Mouse (Mus musculus): ENCODE measurements around the gene Snupn. TPM values are rescaled to one million over a fixed set of nuclear protein-coding genes. Genes with fewer than 3 reads are reported as not detected.

Gene Snupn
- polyA plus RNA-seq, 1 experiment: 12.8 TPM

GRCm38 (mm10) chr9:56928041-56928811 lies 22.5 kb upstream of the Snupn start, which contains the start of gene Snx33:
Gene Snx33, minus strand, starts transcription at chr9:56928371.
- TF ChIP-seq MYOD1 (IDR thresholded peaks at IDR 0.05; ENCODE audit: control insufficient read depth in 1 of 3, insufficient read length in 2 of 3, low read depth in 2 of 3): no peak
- no peak for TF ChIP-seq TCF3 (IDR thresholded peaks at IDR 0.05; ENCODE audit: insufficient read length, low read depth)
- TF ChIP-seq E2F4 (IDR thresholded peaks at IDR 0.05; ENCODE audit: insufficient read depth): no peak
- no peak for TF ChIP-seq USF1 (IDR thresholded peaks at IDR 0.05; ENCODE audit: low read depth)
- no peak for TF ChIP-seq REST (IDR thresholded peaks at IDR 0.05; ENCODE audit: insufficient read depth, insufficient read length)
- TF ChIP-seq POLR2AphosphoS2 (IDR thresholded peaks at IDR 0.05; ENCODE audit: insufficient read length, low read depth): peak; percentile 60
- TF ChIP-seq POLR2A (IDR thresholded peaks at IDR 0.05; ENCODE audit: insufficient read length, low read depth): peak; percentile 62
- TF ChIP-seq SRF (IDR thresholded peaks at IDR 0.05; ENCODE audit: control insufficient read depth, insufficient read length, low read depth): no peak
- peak; percentile 86 for TF ChIP-seq CEBPB (IDR thresholded peaks at IDR 0.05; ENCODE audit: insufficient read depth, poor library complexity, severe bottlenecking)
- no peak for TF ChIP-seq TCF12 (IDR thresholded peaks at IDR 0.05; ENCODE audit: insufficient read depth, poor library complexity, severe bottlenecking)
- no peak for TF ChIP-seq MYOG (IDR thresholded peaks at IDR 0.05; ENCODE audit: control insufficient read depth in 1 of 3, insufficient read depth in 1 of 3, insufficient read length in 2 of 3, low read depth in 2 of 3)
- no peak for TF ChIP-seq MAX (IDR thresholded peaks at IDR 0.05; ENCODE audit: low read depth)
- Histone ChIP-seq H3K4me2 (ENCODE audit: low read depth) (peak within 1 kb of the TSS; percentile 99), H3K79me2 (ENCODE audit: control insufficient read depth, insufficient read depth) (peaks cover 39% of the 10 kb centered on the region), H3K36me3 (ENCODE audit: control insufficient read depth, insufficient read depth) (no peaks in the 10 kb centered on the region), H3K27me3 (ENCODE audit: control insufficient read depth, insufficient read depth, insufficient read length) (no peaks in the 10 kb centered on the region), H3K4me3 (peak within 1 kb of the TSS; percentile 95), H3ac (ENCODE audit: control insufficient read depth, insufficient read length) (peak within 1 kb of the TSS; percentile 37)

- H3K4me2 ChIP-seq (ENCODE audit: low read depth): peak overlapping the region; percentile 76
- H3K79me2 ChIP-seq (ENCODE audit: control insufficient read depth, insufficient read depth): peaks cover 28% of the 10 kb centered on the region
- H3K36me3 ChIP-seq (ENCODE audit: control insufficient read depth, insufficient read depth): no peaks in the 10 kb centered on the region
- peak in 1 of 3 experiments; percentile 17 for TF ChIP-seq MYOD1 (IDR thresholded peaks at IDR 0.05; ENCODE audit: control insufficient read depth in 1 of 3, insufficient read length in 2 of 3, low read depth in 2 of 3)
- TF ChIP-seq SRF (IDR thresholded peaks at IDR 0.05; ENCODE audit: control insufficient read depth, insufficient read length, low read depth): no peak
- no peaks in the 10 kb centered on the region for H3K27me3 ChIP-seq (ENCODE audit: control insufficient read depth, insufficient read depth, insufficient read length)
- no peak overlapping the region for H3ac ChIP-seq (ENCODE audit: control insufficient read depth, insufficient read length)
- H3K4me3 ChIP-seq: peak overlapping the region; percentile 95
Measured at GRCm38 (mm10) chr9:56929496-56929895, 21.2 kb upstream of the Snupn start.

- Histone ChIP-seq H3K4me3 (no peak overlapping the region), H3ac (ENCODE audit: control insufficient read depth, insufficient read length) (no peak overlapping the region), H3K79me2 (ENCODE audit: control insufficient read depth, insufficient read depth) (peaks cover 18% of the 10 kb centered on the region), H3K36me3 (ENCODE audit: control insufficient read depth, insufficient read depth) (no peaks in the 10 kb centered on the region), H3K4me2 (ENCODE audit: low read depth) (no peak overlapping the region), H3K27me3 (ENCODE audit: control insufficient read depth, insufficient read depth, insufficient read length) (no peaks in the 10 kb centered on the region)
- no peak for TF ChIP-seq TCF12 (IDR thresholded peaks at IDR 0.05; ENCODE audit: insufficient read depth, poor library complexity, severe bottlenecking)
- TF ChIP-seq E2F4 (IDR thresholded peaks at IDR 0.05; ENCODE audit: insufficient read depth): no peak
- TF ChIP-seq SRF (IDR thresholded peaks at IDR 0.05; ENCODE audit: control insufficient read depth, insufficient read length, low read depth): no peak
Measured at GRCm38 (mm10) chr9:56930556-56930955, 20.1 kb upstream of the Snupn start.

- H3K36me3 ChIP-seq (ENCODE audit: control insufficient read depth, insufficient read depth): peaks cover 4% of the 10 kb centered on the region
Measured at GRCm38 (mm10) chr9:56936861-56937222, 13.8 kb upstream of the Snupn start.

GRCm38 (mm10) chr9:56937223-56938160 lies 13.2 kb upstream of the Snupn start, which contains the start of gene Imp3:
Gene Imp3, plus strand, starts transcription at chr9:56937475.
- peak within 1 kb of the TSS; percentile 93 for H3K4me3 ChIP-seq
- TF ChIP-seq MYOG (IDR thresholded peaks at IDR 0.05; ENCODE audit: control insufficient read depth in 1 of 3, insufficient read depth in 1 of 3, insufficient read length in 2 of 3, low read depth in 2 of 3) (peak in 1 of 3 experiments; percentile 19), CEBPB (IDR thresholded peaks at IDR 0.05; ENCODE audit: insufficient read depth, poor library complexity, severe bottlenecking) (0 out of 2 replicates have a peak, but pooled peaks have one; percentile 17), POLR2AphosphoS2 (IDR thresholded peaks at IDR 0.05; ENCODE audit: insufficient read length, low read depth) (peak; percentile 25), REST (IDR thresholded peaks at IDR 0.05; ENCODE audit: insufficient read depth, insufficient read length) (no peak), SRF (IDR thresholded peaks at IDR 0.05; ENCODE audit: control insufficient read depth, insufficient read length, low read depth) (peak; percentile 35), TCF12 (IDR thresholded peaks at IDR 0.05; ENCODE audit: insufficient read depth, poor library complexity, severe bottlenecking) (no peak), MYOD1 (IDR thresholded peaks at IDR 0.05; ENCODE audit: control insufficient read depth in 1 of 3, insufficient read length in 2 of 3, low read depth in 2 of 3) (peak in 1 of 3 experiments; percentile 38), E2F4 (IDR thresholded peaks at IDR 0.05; ENCODE audit: insufficient read depth) (peak; percentile 72), POLR2A (IDR thresholded peaks at IDR 0.05; ENCODE audit: insufficient read length, low read depth) (peak; percentile 61)
- no peaks in the 10 kb centered on the region for H3K27me3 ChIP-seq (ENCODE audit: control insufficient read depth, insufficient read depth, insufficient read length)
- peak within 1 kb of the TSS; percentile 84 for H3K4me2 ChIP-seq (ENCODE audit: low read depth)
- H3ac ChIP-seq (ENCODE audit: control insufficient read depth, insufficient read length): peak within 1 kb of the TSS; percentile 77
- peaks cover 30% of the 10 kb centered on the region for H3K79me2 ChIP-seq (ENCODE audit: control insufficient read depth, insufficient read depth)
- peaks cover 4% of the 10 kb centered on the region for H3K36me3 ChIP-seq (ENCODE audit: control insufficient read depth, insufficient read depth)

More at GRCm38 (mm10) chr9:56936861-56937222, 13.8 kb upstream of the Snupn start:
- TF ChIP-seq MAX (IDR thresholded peaks at IDR 0.05; ENCODE audit: low read depth) (no peak), E2F4 (IDR thresholded peaks at IDR 0.05; ENCODE audit: insufficient read depth) (no peak), POLR2AphosphoS2 (IDR thresholded peaks at IDR 0.05; ENCODE audit: insufficient read length, low read depth) (no peak), TCF12 (IDR thresholded peaks at IDR 0.05; ENCODE audit: insufficient read depth, poor library complexity, severe bottlenecking) (no peak)
- peaks cover 30% of the 10 kb centered on the region for H3K79me2 ChIP-seq (ENCODE audit: control insufficient read depth, insufficient read depth)
- H3K27me3 ChIP-seq (ENCODE audit: control insufficient read depth, insufficient read depth, insufficient read length): no peaks in the 10 kb centered on the region
- H3ac ChIP-seq (ENCODE audit: control insufficient read depth, insufficient read length): peak overlapping the region; percentile 77
- H3K4me2 ChIP-seq (ENCODE audit: low read depth): peak overlapping the region; percentile 84
- H3K4me3 ChIP-seq: peak overlapping the region; percentile 93
